Mouse (Mus musculus) small intestine, adult 2 months (tissue): ENCODE data around the gene Speg. TPM values are rescaled to one million over a fixed set of nuclear protein-coding genes. Genes with fewer than 3 reads are reported as not detected.

Experiments
- H3K27ac ChIP-seq: fragments of 200-500 bp; 2 replicates; pipeline ENCODE4 v1.5.1; 2012; ENCODE audit warnings: low read depth, low read length, control low read depth, inconsistent platforms; ENCODE audit not compliant: insufficient read depth
- H3K27me3 ChIP-seq: fragments of 200-500 bp; 2 replicates; pipeline ENCODE4 v1.6.1; 2012; ENCODE audit warnings: mild to moderate bottlenecking, moderate library complexity, low read length, inconsistent platforms; ENCODE audit not compliant: control insufficient read depth, insufficient read depth
- H3K36me3 ChIP-seq: fragments of 200-500 bp; 2 replicates; pipeline ENCODE4 v1.6.1; 2012; ENCODE audit warnings: mild to moderate bottlenecking, low read length, control low read depth, inconsistent platforms; ENCODE audit not compliant: control insufficient read depth, insufficient read depth
- H3K4me1 ChIP-seq: fragments of 200-500 bp; 2 replicates; pipeline ENCODE4 v1.6.1; 2012; ENCODE audit warnings: low read length, inconsistent platforms, mixed read lengths; ENCODE audit not compliant: control insufficient read depth, insufficient read depth, insufficient read length
- H3K4me3 ChIP-seq: fragments of 200-500 bp; 2 replicates; pipeline ENCODE4 v1.5.1; 2012; ENCODE audit warnings: low read depth, mild to moderate bottlenecking, control low read depth, inconsistent platforms, low read length, moderate library complexity
- CTCF ChIP-seq: fragments of 200-500 bp; IDR thresholded peaks from 2 replicates; pipeline ENCODE4 v1.5.1; 2012; ENCODE audit warnings: low read depth, mild to moderate bottlenecking, control low read depth, inconsistent platforms, low read length, moderate library complexity, mixed read lengths; ENCODE audit not compliant: insufficient replicate concordance, insufficient read length; ENCODE audit errors: extremely low read depth
- POLR2A ChIP-seq: fragments of 200-500 bp; IDR thresholded peaks from 2 replicates; pipeline ENCODE4 v1.6.1; 2012; ENCODE audit warnings: low read depth, mild to moderate bottlenecking, control low read depth, inconsistent platforms, low read length, moderate library complexity
- WGBS: fragments of 180-500 bp; shearing (Covaris S2); methylation state at CpG from one replicate; pipeline ENCODE4 v1.1.7; 2018; 5-methylcytosine and 5-hydroxymethylcytosine counted together
- polyA plus RNA-seq: library from polyadenylated mRNA; depleted of rRNA; stranded (reverse); fragments of >200 nt; gene quantifications from 2 replicates; pipeline ENCODE4 v1.2.3, GENCODE M21; 2012

The Speg gene
- polyA plus RNA-seq, 1 experiment, result 23.2 TPM

DNA sequence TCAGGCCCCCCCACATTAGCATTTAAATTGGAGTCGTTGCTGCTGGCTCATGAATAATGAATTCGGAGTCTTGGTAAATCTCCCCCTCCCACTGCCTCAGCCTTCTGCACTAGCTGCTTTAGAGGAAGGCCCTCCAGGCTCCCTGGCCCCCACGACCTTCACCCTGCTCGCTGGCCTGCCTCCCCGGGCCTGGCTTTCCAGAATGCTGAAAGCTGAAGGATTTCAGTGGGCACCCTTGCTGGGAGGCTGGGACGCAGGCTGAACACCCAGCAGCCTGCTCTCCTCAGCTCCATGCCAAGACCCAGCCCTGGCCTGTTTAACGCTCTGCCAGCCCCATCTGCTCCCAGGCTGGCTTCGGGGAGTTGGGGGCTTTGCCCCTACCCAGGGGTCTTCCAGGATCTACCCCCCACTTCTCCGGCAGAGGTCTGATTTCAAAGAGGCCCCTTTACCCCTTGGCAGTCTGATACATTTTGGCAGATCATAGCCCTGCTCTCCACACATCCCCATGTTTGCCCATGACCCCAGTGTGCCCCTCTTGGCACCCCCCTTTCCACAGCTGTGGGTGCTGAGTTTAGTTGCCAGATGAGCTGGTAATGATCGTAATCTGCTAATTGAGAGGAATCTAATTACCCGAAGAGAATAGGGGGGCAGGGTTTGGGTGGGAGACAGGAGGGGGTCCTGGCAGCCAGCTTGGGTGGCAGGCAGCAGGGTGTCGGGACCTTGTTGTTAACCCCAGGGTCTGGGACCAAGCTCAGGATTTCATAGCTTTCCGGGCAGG, 68.3 kb downstream of the Speg start:
- H3K27me3 ChIP-seq, result peaks cover 25% of the 10 kb centered on the region
- 76% methylated on average over 13 of the region's 13 CpGs for WGBS
- peaks cover 6% of the 10 kb centered on the region for H3K4me1 ChIP-seq
- TF ChIP-seq POLR2A (no peak), CTCF (no peak)
- peaks cover 21% of the 10 kb centered on the region for H3K36me3 ChIP-seq
- H3K4me3 ChIP-seq, result no peak overlapping the region
- H3K27ac ChIP-seq, result no peak overlapping the region

DNA sequence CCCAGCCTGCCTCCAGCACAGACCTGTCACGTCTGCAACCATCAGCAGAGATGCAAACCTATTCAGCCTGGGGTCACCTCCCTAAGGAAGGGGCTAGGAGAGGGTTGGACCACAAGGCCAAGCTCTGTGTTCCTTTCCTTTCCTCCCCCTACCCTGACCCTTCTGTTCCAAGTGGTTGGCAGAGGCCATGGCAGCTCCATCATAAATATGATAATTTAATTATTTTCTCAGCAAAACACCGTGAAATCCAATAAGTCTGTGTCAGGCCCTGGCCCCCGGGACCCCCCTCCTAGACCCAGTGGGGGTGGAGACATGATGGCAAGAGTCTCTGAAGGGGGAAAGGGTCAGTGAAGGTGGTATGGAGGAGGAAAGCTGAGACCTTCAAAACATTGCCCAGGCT, 69.1 kb downstream of the Speg start:
- 52% methylated on average over 3 of the region's 3 CpGs for WGBS
- Histone ChIP-seq H3K36me3 (peaks cover 20% of the 10 kb centered on the region), H3K4me3 (no peak overlapping the region), H3K27me3 (peaks cover 32% of the 10 kb centered on the region), H3K27ac (no peak overlapping the region), H3K4me1 (peaks cover 6% of the 10 kb centered on the region)
- TF ChIP-seq POLR2A, result no peak
- TF ChIP-seq CTCF, result no peak

DNA sequence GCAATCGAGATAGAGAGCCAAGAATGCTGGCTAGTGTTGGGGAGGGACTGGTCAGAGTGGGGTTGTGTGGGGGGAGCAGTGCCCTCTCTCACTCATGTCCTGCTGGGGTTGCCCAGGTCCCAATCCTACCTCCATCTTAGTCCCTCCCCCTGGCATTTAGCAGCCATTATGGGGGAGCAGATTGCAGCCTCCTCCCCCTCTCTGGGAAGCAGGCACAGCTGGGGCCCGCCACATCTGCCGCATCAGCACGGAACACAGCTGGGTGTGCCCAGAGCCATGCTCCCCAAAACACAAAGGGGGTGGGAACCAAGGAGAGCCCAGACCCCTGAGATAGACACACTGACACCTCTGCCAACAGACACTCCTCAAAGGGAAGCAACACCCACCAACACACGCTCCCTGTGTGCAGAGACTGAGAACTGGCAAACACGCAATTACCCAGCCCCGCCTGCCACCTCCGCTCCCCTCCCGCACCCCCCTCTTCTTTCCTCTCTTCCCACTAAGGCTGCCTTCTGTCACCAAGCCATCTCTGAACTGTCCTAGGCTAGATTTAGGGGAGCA, 70.1 kb downstream of the Speg start:
- no peak for TF ChIP-seq POLR2A
- TF ChIP-seq CTCF, result no peak

DNA sequence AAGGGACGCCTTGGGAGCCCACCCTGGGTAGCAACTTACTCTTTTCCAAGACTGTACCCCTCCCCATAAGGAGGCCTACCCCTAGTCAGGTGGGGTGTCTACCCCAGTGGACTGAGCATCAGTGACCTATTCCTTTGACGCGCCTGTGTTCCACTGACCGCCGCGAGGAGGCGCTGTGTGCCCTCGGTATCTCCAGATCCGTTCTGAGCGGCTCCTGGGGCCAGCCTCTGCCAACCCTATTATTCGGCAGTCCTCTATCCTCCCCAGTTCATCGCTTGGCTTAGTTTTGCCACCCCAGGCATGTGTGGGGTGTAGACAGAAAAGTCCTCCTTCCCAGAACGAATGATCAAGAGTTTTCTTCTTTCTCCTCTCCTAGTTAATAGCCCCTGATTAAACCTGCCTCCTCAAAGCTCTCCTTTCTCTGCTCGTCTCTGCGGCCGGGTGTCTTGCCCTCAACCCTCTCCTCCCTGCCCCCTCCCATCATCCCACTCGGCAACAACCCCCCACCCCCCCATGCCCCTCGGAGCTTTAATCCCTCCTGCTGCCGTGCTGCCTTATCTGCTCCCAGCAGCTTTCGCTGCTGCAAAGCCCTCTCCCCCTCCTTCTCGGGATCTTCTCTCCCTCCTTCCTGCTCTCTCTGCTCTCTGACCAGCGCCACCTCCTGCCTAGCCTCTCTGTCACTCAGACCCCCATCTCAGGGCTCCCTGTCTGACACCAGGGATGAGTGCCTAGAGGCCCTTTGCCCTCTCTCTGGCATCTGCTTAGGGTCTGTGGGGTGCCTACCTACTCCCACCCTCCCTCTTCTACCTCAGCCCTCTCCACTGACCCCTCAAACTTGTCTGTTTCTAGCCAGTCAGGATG, 70.9 kb downstream of the Speg start:
- under 1% methylated on average over 22 of the region's 22 CpGs for WGBS
- peaks cover 14% of the 10 kb centered on the region for H3K36me3 ChIP-seq
- peaks cover 8% of the 10 kb centered on the region for H3K4me1 ChIP-seq
- no peak overlapping the region for H3K4me3 ChIP-seq
- TF ChIP-seq CTCF (peak; percentile 89), POLR2A (no peak)
- peaks cover 49% of the 10 kb centered on the region for H3K27me3 ChIP-seq
- H3K27ac ChIP-seq, result no peak overlapping the region

More for the DNA sequence above, 70.1 kb downstream of the Speg start:
- Histone ChIP-seq H3K27ac (no peak overlapping the region), H3K36me3 (peaks cover 19% of the 10 kb centered on the region), H3K27me3 (peaks cover 41% of the 10 kb centered on the region), H3K4me1 (peaks cover 6% of the 10 kb centered on the region), H3K4me3 (no peak overlapping the region)
- WGBS, result 11% methylated on average over 9 of the region's 9 CpGs

DNA sequence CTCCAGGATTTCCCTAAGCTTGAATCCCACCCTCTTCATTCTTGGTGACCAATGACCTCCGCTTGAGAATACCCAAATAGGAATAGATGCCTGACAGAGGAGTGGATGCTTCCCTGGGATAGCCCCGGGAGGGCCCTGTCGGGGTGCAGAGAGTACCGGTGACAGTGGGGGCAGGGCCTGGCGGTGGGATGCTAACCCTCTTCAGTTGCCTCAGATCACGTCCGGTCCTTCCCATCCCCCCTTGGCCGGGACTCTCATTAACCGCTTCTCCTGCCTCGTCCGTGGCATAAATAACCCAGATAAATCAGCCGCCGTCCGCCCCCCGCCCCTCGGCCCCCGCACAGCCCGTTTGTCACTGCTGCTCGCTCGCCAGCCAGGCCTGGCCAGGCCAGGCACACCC, 71.6 kb downstream of the Speg start:
- peaks cover 54% of the 10 kb centered on the region for H3K27me3 ChIP-seq
- peaks cover 8% of the 10 kb centered on the region for H3K4me1 ChIP-seq
- TF ChIP-seq POLR2A (no peak), CTCF (no peak)
- no peak overlapping the region for H3K4me3 ChIP-seq
- WGBS, result 5% methylated on average over 20 of the region's 20 CpGs
- peaks cover 9% of the 10 kb centered on the region for H3K36me3 ChIP-seq
- H3K27ac ChIP-seq, result no peak overlapping the region

DNA sequence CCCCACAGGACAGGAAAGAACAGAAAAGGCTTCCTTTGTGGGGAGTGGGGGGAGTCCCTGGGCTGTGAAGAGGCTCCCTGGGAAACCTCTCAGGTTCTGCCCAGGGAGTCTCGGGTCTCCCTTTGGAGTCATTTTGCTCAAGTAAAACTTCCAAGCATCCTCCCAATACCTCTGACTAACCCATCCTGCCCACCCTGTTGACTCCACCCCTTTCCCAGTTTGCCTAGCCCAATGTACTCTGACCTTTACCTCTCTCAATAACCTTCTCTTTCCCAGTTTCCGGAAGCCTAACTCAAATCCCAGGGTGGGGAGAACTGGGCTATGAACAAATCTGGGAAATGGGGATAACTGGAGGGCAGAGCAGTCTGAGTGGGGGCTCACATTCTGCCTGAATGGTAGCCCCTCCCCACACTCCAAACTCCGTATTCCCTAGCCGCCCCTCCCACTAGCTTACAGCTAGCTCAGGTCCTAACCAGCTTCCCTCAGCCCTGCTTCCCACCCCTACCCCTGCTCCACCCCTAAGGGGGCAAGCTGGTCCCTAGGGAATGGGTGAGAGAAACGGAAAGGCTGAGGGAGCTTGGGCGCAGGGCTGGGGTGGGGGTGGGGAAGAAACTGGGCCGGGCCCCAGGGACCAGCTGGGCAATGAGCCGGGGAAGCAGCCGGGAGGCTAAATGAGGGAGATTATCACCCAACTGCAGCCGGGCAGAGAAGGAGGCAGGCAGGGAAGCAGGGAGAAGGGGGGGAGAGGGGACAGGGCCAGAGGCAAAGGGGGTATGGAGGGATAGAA, 72.4 kb downstream of the Speg start:
- TF ChIP-seq CTCF (no peak), POLR2A (no peak)

DNA sequence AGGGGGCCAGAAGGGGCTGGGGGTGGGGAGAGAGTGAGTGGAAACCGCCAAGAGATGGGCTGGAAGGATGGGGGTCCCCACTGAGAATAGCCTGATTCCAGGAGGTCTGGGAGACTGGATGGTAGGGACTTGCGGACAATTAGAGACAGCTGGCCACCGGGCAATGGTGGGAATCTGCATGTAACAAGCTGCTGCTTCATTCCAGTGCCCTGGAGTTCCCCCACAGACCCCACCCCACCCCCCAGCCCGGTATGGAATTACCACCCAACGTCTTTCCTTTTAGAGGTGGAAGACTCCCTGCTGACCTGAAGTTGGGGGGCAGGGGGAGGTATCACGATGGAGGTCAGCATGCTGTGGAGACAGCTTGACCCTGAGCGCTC, 72.9 kb downstream of the Speg start:
- peaks cover 8% of the 10 kb centered on the region for H3K4me1 ChIP-seq
- 8% methylated on average over 7 of the region's 7 CpGs for WGBS
- H3K27me3 ChIP-seq, result peaks cover 54% of the 10 kb centered on the region
- TF ChIP-seq CTCF, result no peak
- TF ChIP-seq POLR2A, result no peak
- H3K4me3 ChIP-seq, result no peak overlapping the region
- H3K27ac ChIP-seq, result no peak overlapping the region
- no peaks in the 10 kb centered on the region; the same call in 1 of the 2 replicates for H3K36me3 ChIP-seq

More for the DNA sequence above, 72.4 kb downstream of the Speg start:
- Histone ChIP-seq H3K27ac (no peak overlapping the region), H3K4me3 (peak overlapping the region; percentile 47), H3K4me1 (peaks cover 8% of the 10 kb centered on the region), H3K27me3 (peaks cover 54% of the 10 kb centered on the region), H3K36me3 (peaks cover 2% of the 10 kb centered on the region)
- WGBS, result 4% methylated on average over 10 of the region's 10 CpGs
